Mouse (Mus musculus): ENCODE measurements around the gene Ptpra.
A peak's percentile ranks its signal among the peaks of the same experiment; 100 is the strongest.

Gene Ptpra

DNA sequence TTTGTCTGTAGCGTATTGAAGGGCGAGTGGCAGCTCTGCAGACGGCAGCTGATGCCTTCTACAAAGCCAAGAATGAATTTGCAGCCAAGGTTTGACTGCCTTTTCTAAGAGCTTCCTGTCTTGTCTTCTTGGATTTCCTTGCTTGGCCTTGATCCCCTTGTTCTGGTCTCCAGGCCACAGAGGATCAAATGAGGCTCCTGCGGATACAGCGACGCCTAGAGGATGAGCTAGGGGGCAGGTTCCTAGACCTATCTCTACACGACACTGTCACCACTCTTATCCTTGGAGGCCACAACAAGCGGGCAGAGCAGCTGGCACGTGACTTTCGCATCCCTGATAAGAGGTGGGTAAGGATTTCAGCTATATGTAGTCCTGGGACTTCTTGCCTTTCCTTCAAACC lies 7.9 kb upstream of the Ptpra start:
- no peak for DNase-seq (ENCODE audit: low spot score)

- DNase-seq (ENCODE audit: low spot score), result no peak
These were observed 1.6 kb upstream of the Ptpra start for GRCm38 (mm10) chr2:130448449-130448848.

DNA sequence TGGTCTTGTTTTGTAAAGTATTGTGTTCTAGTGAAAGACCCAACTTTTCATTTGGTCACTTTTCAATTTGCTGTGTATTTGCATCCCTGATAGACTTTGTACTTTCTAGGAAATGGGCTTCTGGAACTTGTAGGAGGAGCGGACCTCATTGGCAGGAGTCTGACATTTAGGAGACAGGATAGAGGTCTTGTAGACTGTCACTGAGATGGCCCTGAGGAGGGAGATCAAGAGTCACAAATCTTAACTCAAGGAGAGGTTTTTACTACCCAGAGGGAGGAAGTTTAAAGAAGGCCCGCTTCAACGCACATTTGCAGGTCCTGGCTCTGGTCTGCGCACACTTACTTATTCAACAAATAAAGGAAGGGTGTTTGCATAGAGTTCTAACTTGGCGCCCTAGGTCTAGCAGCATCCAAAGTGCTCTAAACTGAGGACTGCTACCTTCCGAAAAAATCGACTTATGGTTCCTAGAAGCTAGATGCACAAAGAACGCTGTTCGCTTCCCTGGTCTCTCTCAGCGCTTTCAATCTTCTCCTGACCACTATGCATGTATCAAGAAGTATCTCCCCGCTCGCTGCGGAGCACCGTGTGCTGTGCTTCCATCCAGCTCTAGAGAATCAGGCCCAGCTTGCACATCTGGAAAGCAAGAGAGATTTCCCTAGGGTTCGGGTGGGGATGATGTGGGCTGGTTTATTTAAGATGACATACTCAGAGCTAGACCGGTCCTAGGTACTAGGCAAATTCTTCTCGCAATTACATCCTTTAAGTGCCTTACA lies 871 bp upstream of the Ptpra start:
- no peak for DNase-seq (ENCODE audit: low spot score)

GRCm38 (mm10) chr2:130450434-130450796 lies 337 bp downstream of the Ptpra start:
- DNase-seq (ENCODE audit: low spot score), result no peak

DNA sequence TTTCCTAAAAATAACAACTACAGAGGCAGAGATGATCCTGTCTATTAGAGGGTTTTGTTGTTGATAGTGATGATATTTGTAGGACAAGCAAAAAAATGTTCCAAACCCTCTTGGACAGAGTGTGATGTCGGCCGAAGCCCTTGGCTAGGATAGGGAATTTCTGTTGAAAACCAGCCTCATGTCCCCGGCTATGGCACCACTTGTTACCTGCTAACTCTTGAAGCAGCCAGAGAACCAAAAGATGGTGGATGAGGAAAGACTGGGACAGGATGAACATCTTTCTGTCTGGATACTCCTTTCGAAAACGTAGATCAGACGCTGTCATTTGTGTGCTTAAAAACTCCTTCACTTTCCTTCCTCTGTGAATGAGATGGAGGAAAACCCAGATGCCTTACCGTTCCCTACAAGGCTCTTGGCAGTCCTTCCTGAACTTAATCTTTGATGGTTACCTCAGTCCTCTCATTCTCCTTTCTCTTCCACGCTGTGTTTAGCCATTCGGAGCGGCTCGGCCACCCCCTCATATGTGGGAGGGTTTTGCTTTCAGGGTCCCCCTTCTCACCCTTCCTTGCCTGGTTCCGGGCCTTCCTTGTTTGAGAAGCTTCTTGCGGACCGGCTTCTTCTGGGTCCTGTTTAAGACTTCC lies 1.1 kb downstream of the Ptpra start:
- no peak for DNase-seq (ENCODE audit: low spot score)

- DNase-seq (ENCODE audit: low spot score), result no peak
These were observed 1.6 kb downstream of the Ptpra start for GRCm38 (mm10) chr2:130451727-130452090.

- no peak for DNase-seq (ENCODE audit: low spot score)
These were observed 2.2 kb downstream of the Ptpra start for GRCm38 (mm10) chr2:130452266-130452665.

- DNase-seq (ENCODE audit: low spot score), result no peak
These were observed 3.3 kb downstream of the Ptpra start for GRCm38 (mm10) chr2:130453421-130453820.

DNA sequence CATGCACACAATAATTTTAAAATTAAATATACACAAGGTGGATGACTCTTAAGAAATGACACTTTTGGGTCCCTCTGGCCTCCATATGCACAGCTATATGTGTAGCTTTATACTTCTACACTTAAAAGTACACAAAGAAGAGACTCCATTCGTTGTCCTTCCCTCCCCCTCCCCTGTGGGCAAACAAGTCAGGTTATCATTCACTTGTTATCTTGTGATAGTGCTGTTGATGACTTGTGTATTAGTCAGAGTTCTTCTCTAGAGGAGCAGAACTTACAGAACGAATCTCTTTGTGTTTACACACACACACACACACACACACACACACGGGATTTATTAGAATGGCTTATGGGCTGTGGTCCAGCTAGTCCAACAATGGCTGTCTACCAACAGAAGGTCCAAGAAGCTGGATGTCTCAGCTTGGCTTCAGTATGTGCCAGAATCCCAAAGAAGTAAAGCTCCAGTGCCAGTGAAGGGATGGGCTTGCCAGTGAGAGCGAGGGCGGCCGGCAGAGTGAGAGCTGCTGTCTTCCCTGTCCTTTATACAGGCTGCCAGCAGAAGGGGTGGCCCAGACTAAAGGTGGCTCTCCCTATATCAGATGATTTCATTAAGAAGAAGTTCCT lies 4.8 kb downstream of the Ptpra start:
- DNase-seq (ENCODE audit: low spot score), result peak; percentile 88

DNA sequence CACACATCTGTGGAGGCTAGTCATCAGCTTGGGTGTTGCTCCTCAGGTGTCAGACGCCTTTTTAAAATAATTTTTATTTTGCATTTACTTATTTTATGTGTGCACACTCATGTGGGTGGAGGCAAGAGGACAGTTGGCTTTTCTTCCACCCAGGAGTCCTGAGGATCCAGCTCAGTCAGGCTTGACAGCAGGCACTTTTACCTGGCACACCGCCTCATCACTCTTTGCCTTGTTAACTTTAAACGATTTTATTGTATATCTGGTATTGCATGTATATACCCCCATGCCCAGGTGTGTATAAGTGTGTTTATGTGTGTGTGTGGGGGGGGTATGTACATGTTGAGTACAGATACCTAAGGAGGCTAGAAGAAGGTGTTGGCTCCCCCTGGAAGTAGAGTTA lies 7.8 kb downstream of the Ptpra start:
- no peak for DNase-seq (ENCODE audit: low spot score)

DNA sequence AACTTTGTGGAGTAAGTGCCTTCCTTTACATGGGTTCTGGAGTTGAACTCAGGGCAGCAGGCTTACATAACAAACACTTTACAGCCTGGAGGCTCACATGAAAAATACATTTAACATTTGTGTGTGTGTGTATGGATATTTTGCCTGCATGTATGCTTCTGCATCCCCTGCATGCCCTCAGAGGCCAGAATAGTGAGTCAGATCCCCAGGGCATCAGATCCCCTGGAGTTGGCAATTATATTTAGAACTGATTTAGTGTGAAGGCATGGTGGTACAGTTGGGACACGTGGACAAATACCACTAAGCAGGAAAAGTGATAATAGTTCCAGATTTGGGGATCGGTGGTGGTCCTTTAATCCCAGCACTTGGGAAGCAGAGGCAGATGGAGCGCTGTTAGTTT lies 9.5 kb downstream of the Ptpra start:
- DNase-seq (ENCODE audit: low spot score), result no peak

DNA sequence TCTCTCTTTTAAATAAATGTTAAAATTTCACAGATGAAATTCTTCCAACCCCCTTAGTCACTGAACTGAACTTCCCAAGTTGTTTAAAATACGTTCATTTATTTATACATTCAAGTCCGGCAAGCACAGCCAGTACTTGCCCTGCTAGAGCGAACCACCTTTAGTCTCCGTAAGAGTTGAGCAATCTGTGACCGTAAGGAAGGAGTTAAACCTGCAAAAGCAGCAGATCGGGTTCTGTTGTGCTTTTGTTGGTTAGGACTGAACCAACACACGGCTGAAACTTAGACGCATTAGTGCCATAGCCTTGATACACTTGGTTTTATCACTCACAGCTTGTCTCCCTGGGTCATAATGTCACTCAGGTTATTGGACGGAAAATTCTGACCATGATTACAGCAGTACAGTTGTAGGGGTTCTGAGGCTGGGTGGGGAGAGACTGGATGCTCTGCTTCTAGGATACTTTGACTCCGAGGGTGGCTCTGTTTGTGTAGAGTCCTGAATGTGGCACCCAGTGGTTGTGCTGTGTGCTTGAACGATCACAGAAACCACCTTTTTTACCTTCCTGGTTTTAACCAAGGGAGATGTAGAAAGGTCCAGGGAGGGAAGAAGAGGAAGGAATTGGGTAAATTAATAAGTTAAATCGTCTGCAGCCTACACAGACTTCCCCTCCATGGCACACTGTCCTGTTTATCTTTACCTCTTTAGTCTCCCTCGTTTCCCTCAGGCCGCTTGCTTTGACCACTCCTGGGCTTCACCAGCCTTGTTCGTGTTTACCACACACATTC lies 11.4 kb downstream of the Ptpra start:
- DNase-seq (ENCODE audit: low spot score), result no peak

GRCm38 (mm10) chr2:130466438-130466837 lies 16.4 kb downstream of the Ptpra start:
- no peak for DNase-seq (ENCODE audit: low spot score)

DNA sequence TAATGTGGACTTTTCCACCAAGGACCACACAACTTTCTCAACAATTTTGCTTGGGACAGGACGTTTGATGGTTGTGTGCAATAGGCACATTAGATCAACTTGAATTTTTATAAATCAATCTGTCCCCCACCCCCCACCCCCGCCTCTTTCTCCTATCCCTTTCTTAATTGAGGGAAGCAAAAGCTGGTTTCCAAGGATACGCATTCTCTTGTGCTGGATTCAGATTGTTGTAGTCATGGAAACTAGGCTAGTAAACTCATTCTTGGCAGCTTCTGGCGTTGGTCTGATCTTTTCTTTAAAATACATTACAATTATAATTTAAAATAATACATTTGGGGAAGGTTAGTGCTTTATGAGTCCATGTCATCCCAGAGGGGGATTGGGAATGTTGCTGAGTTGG lies 19.3 kb downstream of the Ptpra start:
- DNase-seq (ENCODE audit: low spot score), result no peak

GRCm38 (mm10) chr2:130469935-130470334 lies 19.9 kb downstream of the Ptpra start:
- no peak for DNase-seq (ENCODE audit: low spot score)

DNA sequence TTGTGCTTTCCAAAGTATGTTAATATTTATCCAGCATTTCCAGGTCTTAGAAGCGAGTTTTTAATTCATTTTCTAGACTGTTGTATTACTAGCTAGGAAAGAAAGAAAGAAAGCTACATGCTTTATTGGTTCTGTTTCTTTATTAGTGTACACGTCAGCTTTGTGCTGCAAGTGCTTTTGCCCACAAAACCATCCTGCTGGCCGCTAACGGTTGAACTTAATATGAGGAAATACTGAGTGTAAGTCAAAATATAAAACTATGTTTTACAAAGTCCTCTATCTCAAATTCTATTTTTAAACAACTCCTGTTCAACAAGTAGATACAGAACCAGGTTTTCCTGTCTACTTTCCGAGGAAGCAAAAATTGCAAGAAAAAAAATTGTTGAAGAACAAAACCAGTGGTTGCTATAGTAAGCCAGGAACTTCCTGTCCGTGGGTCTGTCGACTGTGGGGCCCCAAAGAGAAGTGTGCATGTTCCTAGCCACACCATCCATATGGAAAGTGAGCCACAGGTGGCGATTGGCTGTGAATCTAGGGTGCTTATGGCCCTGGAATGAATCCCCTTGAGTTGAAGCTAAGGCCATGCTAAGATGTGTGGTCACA lies 22.9 kb downstream of the Ptpra start:
- no peak for DNase-seq (ENCODE audit: low spot score)

GRCm38 (mm10) chr2:130475764-130476163 lies 25.7 kb downstream of the Ptpra start:
- DNase-seq (ENCODE audit: low spot score), result no peak

DNA sequence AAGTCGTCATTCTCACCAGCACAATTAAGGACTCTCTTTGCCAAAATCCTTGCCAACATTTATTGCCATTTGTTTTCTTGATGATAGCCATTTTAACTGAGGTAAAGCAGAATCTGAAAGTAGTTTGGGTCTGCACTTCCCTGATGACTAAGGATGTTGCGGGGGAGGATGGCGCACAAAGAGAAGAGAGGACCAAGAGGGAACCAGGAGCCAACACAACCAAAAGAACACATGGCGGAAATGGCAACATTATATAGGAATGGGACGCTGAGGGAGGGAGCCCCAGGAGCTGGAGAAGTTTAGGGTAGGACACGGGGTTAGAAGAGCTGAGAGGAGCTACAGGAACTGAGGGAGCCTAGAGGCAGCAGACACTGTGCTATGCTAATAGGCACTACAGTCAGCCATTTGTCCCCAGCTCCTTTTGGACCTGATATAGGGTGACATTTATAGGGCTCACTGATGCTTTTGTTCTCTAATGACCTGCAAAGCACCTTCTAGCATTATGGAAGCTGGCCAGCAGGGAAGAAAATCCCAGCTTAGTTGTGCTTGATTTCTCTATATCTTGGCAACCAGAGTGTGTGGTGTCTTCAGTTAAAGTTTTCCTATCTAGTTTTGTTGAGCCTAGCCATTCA lies 26.7 kb downstream of the Ptpra start:
- DNase-seq (ENCODE audit: low spot score), result no peak

- DNase-seq (ENCODE audit: low spot score), result no peak
These were observed 32.1 kb downstream of the Ptpra start for GRCm38 (mm10) chr2:130482177-130482576.

GRCm38 (mm10) chr2:130482700-130483099 lies 32.6 kb downstream of the Ptpra start:
- DNase-seq (ENCODE audit: low spot score), result peak; percentile 55

DNA sequence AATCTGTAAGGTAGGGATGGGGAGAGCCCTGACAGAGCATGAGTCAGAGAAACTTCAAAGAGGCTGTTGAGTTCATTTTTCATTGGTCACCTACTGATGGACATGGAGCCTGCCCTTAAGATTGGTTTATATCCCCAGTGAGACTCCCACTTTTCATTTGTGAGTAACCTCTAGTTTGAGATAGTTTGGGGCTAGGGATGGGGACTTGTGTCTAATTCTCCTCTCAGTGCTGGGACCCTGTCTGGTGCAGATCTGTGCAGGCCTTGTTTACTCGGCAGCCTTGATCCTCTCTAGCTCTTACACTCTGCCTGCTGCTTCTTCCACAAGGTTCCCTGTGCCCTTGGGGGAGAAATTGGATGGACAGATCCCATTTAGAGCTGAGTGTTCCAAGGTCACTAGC lies 34.1 kb downstream of the Ptpra start:
- DNase-seq (ENCODE audit: low spot score), result no peak

DNA sequence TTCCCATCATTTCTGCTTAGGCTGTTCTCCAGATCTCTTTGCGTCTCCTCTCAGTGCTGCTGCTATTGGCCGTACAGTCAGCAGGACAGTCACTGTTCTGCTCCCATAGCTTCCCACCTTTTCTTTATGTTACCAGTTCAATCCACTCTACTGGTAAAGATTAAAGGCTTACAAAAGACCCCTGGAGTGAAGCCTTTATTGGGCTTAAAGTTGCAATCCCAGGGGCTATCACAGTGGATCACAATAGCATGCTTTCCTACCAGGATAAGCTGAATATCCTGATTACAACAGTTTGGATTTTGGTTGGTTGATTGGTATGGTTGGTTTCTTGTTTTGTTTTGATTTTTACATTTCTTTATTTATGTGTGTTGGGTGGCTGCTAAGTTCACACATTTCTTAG lies 37.9 kb downstream of the Ptpra start:
- no peak for DNase-seq (ENCODE audit: low spot score)

All from adipocyte (in vitro differentiated cells).